Mouse (Mus musculus): ENCODE data around the gene Daam1.

Gene Daam1

GRCm38 (mm10) chr12:71863846-71864543 is 33.1 kb downstream of the Daam1 start:
- DNase-seq (ENCODE audit: low read depth, low spot score), result peak; percentile 12

DNA sequence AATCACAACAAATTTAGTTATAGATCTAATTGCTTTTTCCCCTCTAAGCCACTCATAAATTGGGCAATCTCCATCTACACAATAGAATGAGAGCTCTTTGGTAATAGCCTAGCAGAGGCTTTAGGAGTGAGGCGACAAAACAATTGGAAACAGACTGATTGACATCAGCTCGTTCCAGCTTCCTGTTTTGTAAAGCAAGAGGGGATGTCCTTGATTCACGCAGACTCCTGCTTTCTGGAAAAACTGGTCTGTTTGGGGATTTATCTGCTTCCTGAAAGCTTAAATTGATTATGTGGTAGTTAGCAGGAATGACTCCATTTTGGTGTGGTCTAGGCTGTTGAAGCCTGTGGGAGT is 33.6 kb downstream of the Daam1 start:
- DNase-seq (ENCODE audit: low read depth, low spot score), result no peak

DNA sequence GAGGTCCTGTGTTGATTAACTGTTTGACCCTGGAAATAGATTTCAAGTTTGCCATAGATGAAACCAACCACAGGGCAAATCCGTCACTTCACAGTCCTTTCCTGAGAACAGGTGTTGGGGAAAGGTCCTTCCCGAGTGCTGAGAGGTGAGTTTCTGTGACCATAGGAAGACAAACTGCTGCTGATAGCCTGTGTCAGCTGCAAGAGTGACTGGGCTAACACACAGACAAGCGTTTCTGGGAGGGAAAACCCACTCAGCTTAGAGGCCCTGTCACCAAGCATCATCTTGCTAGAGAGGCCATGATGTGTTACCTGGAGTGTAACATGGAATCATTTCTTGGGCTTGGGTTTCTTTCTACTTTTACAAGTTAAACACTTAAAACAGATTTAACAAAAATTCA is 35.1 kb downstream of the Daam1 start:
- no peak for DNase-seq (ENCODE audit: low read depth, low spot score)

DNA sequence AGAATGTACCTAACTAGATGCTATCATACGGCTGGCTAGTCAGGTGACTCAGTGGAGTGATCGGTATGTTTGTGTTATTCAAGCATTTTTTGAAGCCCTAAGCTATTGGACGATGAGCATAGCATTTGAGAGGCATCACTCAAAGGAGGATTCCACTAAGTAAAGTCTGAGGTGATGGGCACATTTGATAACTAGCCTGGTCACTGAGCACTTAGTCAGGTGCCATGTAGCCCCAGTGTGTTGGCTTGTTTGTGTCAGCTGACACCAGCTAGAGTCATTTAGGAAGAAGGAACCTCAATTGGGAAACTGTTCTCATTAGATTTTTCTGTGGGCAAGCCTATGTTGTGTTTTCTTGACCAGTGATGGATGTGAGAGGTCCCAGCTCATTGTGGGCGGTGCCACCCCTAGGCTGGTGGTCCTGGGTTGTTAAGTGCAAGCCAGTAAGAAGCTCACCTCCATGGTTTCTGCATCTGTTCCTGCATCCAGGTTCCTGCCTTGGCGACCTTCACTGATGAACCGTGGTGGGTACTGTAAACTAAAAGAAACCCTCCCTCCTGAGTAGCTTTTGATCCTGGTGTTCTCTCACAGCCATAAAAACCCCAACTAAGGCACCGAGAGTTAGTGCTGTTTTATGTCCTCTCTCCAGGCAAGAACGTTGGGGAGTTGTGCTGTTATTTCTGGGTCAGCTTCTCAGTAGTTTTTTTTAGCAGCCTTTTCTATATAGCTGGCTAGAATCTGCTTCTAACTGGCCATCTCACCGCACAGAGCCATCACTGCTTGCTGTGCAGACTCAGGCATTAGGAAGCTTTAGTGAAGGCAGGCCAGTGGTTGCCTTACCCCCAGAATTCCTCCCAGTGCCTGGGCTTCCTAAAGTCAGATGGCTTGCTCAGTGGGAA is 36.7 kb downstream of the Daam1 start:
- DNase-seq (ENCODE audit: low read depth, low spot score), result no peak

GRCm38 (mm10) chr12:71870644-71871043 is 39.8 kb downstream of the Daam1 start:
- DNase-seq (ENCODE audit: low read depth, low spot score), result peak; percentile 44

GRCm38 (mm10) chr12:71872330-71872729 is 41.5 kb downstream of the Daam1 start:
- DNase-seq (ENCODE audit: low read depth, low spot score), result no peak

GRCm38 (mm10) chr12:71874561-71874960 is 43.7 kb downstream of the Daam1 start:
- DNase-seq (ENCODE audit: low read depth, low spot score), result no peak

- no peak for DNase-seq (ENCODE audit: low read depth, low spot score)
These were observed 44.1 kb downstream of the Daam1 start for GRCm38 (mm10) chr12:71874984-71875383.

GRCm38 (mm10) chr12:71875761-71876489 is 45.0 kb downstream of the Daam1 start:
- no peak for DNase-seq (ENCODE audit: low read depth, low spot score)

- DNase-seq (ENCODE audit: low read depth, low spot score), result no peak
These were observed 50.1 kb downstream of the Daam1 start for GRCm38 (mm10) chr12:71880987-71881386.

GRCm38 (mm10) chr12:71881477-71881876 is 50.6 kb downstream of the Daam1 start:
- no peak for DNase-seq (ENCODE audit: low read depth, low spot score)

DNA sequence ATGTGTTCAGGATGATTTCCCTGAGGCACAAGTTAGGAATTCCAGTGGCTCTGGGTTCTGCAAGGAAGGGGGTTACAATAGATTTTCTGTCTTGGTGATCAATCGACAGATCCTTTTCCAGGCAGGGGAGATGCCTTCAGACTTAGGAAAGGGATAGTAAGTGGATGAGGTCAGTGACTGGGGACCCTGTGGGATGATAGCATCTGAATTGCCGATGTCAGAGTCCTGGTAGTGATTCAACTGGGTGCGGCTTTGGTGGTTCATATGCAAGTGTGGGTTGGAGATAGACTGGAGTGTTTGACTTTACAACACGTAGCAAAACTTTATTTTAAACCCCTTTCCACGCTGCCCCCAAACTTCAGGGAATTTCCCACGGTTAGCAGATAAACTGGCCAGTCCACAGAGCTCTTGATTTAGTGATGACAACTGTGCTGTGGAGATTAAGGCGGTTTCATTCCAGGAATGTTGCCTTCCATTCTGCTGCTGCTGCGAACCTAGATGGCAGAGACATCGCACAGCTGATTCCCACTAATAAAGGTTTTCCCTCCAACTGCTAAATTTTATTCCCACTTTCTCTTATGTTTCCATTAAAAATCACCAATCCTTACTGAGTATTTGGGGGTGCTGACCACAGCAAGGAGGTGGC is 52.3 kb downstream of the Daam1 start:
- no peak for DNase-seq (ENCODE audit: low read depth, low spot score)

DNA sequence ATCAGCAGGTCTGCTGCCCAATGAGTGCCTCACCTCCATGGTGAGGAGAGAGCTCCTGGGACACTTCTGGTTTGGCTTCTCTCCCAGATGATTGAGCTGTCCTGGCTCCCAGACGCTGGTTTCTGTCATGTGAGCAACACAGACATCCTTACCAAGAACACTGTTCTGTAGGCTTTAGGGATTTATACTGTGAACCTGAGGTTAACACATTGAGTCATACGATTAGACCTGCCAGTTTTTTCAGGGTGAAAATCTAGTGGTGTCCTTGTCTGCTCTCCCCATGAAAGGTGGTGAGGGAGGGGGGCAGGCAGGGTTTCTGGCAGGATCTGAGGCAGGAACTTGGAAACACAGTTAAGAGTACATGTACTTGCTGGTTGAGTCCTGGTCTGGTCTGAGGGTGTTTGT is 54.3 kb downstream of the Daam1 start:
- DNase-seq (ENCODE audit: low read depth, low spot score), result no peak

- no peak for DNase-seq (ENCODE audit: low read depth, low spot score)
These were observed 54.8 kb downstream of the Daam1 start for GRCm38 (mm10) chr12:71885717-71886116.

- no peak for DNase-seq (ENCODE audit: low read depth, low spot score)
These were observed 55.5 kb downstream of the Daam1 start for GRCm38 (mm10) chr12:71886406-71886805.

- DNase-seq (ENCODE audit: low read depth, low spot score), result no peak
These were observed 56.1 kb downstream of the Daam1 start for GRCm38 (mm10) chr12:71886941-71887340.

GRCm38 (mm10) chr12:71888370-71888769 is 57.5 kb downstream of the Daam1 start:
- no peak for DNase-seq (ENCODE audit: low read depth, low spot score)

DNA sequence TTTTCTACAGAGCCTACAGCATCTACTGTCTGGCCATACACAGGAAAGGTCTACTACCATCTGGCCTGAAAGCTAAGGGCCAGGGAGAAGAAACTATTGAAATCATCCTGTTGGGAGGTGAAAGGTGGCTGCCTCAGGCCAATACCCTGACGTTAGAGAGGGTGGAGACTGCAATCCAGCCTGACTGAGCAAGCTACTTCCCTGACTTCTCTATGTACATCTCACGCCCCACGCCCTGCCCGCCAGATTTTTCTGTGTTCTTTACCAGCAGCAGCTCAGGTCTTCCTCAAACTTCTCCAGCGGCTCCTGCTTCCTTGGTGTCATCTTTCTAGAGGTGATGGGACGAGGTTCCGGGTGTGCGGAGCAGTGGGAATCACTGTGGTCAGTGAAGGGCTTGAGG is 58.4 kb downstream of the Daam1 start:
- DNase-seq (ENCODE audit: low read depth, low spot score), result no peak

GRCm38 (mm10) chr12:71890282-71890681 is 59.4 kb downstream of the Daam1 start:
- no peak for DNase-seq (ENCODE audit: low read depth, low spot score)

DNA sequence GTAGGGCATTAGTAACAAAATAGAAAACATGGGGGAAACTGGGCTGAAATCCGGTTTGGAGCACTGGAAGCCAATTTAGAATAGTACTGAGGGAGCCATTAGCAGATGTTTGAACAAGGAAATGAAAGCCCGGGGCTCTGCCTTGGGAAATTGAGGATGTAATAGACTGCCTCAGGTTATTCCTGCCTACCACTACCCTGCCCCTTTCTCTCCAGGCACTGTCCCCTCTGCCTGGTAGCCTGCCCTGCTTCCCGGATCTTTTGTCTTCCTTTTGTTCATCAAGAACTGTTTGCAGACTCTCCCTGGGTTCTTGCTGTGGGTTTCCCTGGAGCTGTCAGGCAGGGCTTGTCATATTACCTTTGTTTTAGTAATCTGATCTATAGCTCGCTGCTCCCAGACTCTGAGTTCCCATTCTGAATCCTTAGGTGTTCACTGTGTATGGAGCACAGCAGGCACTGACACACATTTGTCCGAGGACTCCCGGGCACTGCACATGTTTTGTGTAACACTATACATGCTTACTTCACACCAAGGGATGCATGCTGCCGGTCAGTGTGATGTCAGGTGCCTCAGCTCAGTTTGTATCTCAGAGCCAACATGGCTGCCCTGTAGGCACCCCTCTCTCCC is 61.0 kb downstream of the Daam1 start:
- DNase-seq (ENCODE audit: low read depth, low spot score), result no peak

GRCm38 (mm10) chr12:71892996-71893605 is 62.2 kb downstream of the Daam1 start:
- DNase-seq (ENCODE audit: low read depth, low spot score), result peak; percentile 6
